In genomic region chr5:76623759-76624158, GRCm38 (mm10) we compare ENCODE assay signal across 29 mouse cellular contexts.
"Had no signal": no experiment of that assay in that cellular context is flagged by ENCODE, and none has a peak within 500 bp of the region (broad histone marks: within the 10 kb centered on the region; RNA-seq: fewer than 3 reads in every experiment).

No protein-coding gene starts in this region.

- DNase-seq: gastrocnemius, adult 2 months; gastrocnemius, postnatal 10 days; gastrocnemius, postnatal 25 days; heart, adult 2 months; heart, postnatal 14 days; heart, postnatal 4 days; kidney, adult 11 months; kidney, adult 2 months; kidney, adult 9 months; kidney, postnatal 14 days; kidney, postnatal 36 days; layer of hippocampus, adult 9-11 months; layer of hippocampus, postnatal 36 days; left cerebral cortex, postnatal 4 days; liver; liver, embryonic 13.5 days had no signal

- H3K9ac ChIP-seq: heart, embryonic 13.5 days; heart, embryonic 15.5 days; hindbrain, embryonic 13.5 days; hindbrain, embryonic 15.5 days; kidney, embryonic 15.5 days; limb, embryonic 12.5 days; liver, embryonic 13.5 days; liver, embryonic 15.5 days had no signal

- H3K27ac ChIP-seq: gastrocnemius, adult 2 months; heart, adult 2 months; heart, embryonic 13.5 days; heart, embryonic 15.5 days; hindbrain, embryonic 10.5 days; hindbrain, embryonic 13.5 days; hindbrain, embryonic 15.5 days; hindbrain, postnatal 0 days; kidney, embryonic 15.5 days; kidney, postnatal 0 days; limb, embryonic 12.5 days; liver, embryonic 13.5 days; liver, embryonic 15.5 days had no signal

- H3K27me3 ChIP-seq: heart, embryonic 13.5 days; heart, embryonic 15.5 days; hindbrain, embryonic 13.5 days; hindbrain, embryonic 15.5 days; kidney, embryonic 15.5 days; liver, embryonic 13.5 days; liver, embryonic 15.5 days had no signal

- H3K4me1 ChIP-seq: heart, embryonic 13.5 days; heart, embryonic 15.5 days; hindbrain, embryonic 10.5 days; hindbrain, embryonic 13.5 days; hindbrain, embryonic 15.5 days; kidney, embryonic 15.5 days; limb, embryonic 12.5 days had no signal

- H3K9me3 ChIP-seq: heart, embryonic 13.5 days; heart, embryonic 15.5 days; hindbrain, embryonic 10.5 days; hindbrain, embryonic 13.5 days; hindbrain, embryonic 15.5 days; kidney, embryonic 15.5 days; limb, embryonic 12.5 days; liver, embryonic 13.5 days; liver, embryonic 15.5 days had no signal

- H3K4me2 ChIP-seq: heart, embryonic 11.5 days; heart, embryonic 13.5 days; heart, embryonic 15.5 days; hindbrain, embryonic 13.5 days; hindbrain, embryonic 15.5 days; kidney, embryonic 15.5 days; limb, embryonic 12.5 days; liver, embryonic 11.5 days; liver, embryonic 13.5 days; liver, embryonic 15.5 days had no signal

- H3K4me3 ChIP-seq: gastrocnemius, adult 2 months; heart, adult 2 months; heart, embryonic 13.5 days; heart, embryonic 15.5 days; hindbrain, embryonic 10.5 days; hindbrain, embryonic 13.5 days; hindbrain, embryonic 15.5 days; kidney, embryonic 15.5 days; limb, embryonic 12.5 days; liver, embryonic 13.5 days; liver, embryonic 15.5 days had no signal

- ATAC-seq: hindbrain, postnatal 0 days; intestine, embryonic 16.5 days had no signal
